In genomic region chr8:4267627-4268026, GRCm38 (mm10) we compare ENCODE assay signal across 10 mouse cellular contexts. TPM values are rescaled to one million over a fixed set of nuclear protein-coding genes. Genes with fewer than 3 reads are reported as not detected.
A peak's percentile ranks its signal among the peaks of the same experiment; 100 is the strongest.
DNase-seq lines count a peak whose midpoint lies in the region; ATAC-seq lines count a peak whose summit lies in the region.
"Had no signal": no experiment of that assay in that cellular context is flagged by ENCODE, and none has a peak within 500 bp of the region (broad histone marks: within the 10 kb centered on the region; RNA-seq: fewer than 3 reads in every experiment).

No protein-coding gene starts in this region.

- H3K27ac ChIP-seq in forebrain, embryonic 11.5 days (ENCODE audit: low read depth, low read length), result no peak overlapping the region
- H3K27ac ChIP-seq in forebrain, embryonic 10.5 days, result no peak overlapping the region
- H3K27ac ChIP-seq in liver, embryonic 12.5 days, result no peak overlapping the region
- H3K27ac ChIP-seq: heart, embryonic 15.5 days had no signal

- H3K27me3 ChIP-seq in forebrain, embryonic 11.5 days (ENCODE audit: control insufficient read depth, insufficient read depth, low read length), result no peaks in the 10 kb centered on the region
- no peaks in the 10 kb centered on the region for H3K27me3 ChIP-seq in forebrain, embryonic 10.5 days (ENCODE audit: poor library complexity, severe bottlenecking)
- no peaks in the 10 kb centered on the region for H3K27me3 ChIP-seq in liver, embryonic 12.5 days (replicated peaks)
- H3K27me3 ChIP-seq: heart, embryonic 15.5 days; Patski had no signal

- peak; percentile 71; the same call in 1 of the 2 replicates for ATAC-seq in forebrain, embryonic 11.5 days (replicated peaks; ENCODE audit: low FRiP score)
- peak; percentile 63; the same call in 1 of the 2 replicates for ATAC-seq in liver, embryonic 12.5 days
- ATAC-seq: Patski had no signal

- no peak overlapping the region for H3K9ac ChIP-seq in forebrain, embryonic 11.5 days (ENCODE audit: low read length)
- no peak overlapping the region for H3K9ac ChIP-seq in liver, embryonic 12.5 days
- H3K9ac ChIP-seq: heart, embryonic 15.5 days had no signal

- H3K9me3 ChIP-seq in forebrain, embryonic 11.5 days (ENCODE audit: control insufficient read depth, low read length), result no peaks in the 10 kb centered on the region
- H3K9me3 ChIP-seq in forebrain, embryonic 10.5 days, result no peaks in the 10 kb centered on the region
- H3K9me3 ChIP-seq in liver, embryonic 12.5 days (replicated peaks), result no peaks in the 10 kb centered on the region
- H3K9me3 ChIP-seq: heart, embryonic 15.5 days had no signal

- no peak overlapping the region for H3K4me2 ChIP-seq in forebrain, embryonic 11.5 days (ENCODE audit: low read depth, low read length, severe bottlenecking)
- no peak overlapping the region for H3K4me2 ChIP-seq in liver, embryonic 12.5 days
- H3K4me2 ChIP-seq: heart, embryonic 15.5 days had no signal

- 75% methylated on average over 15 of the region's 15 CpGs for WGBS in forebrain, embryonic 11.5 days
- WGBS in forebrain, embryonic 10.5 days, result 82% methylated on average over 15 of the region's 15 CpGs
- WGBS in liver, embryonic 12.5 days (ENCODE audit: insufficient replicate concordance), result 84% methylated on average over 15 of the region's 15 CpGs

- no peak overlapping the region for H3K4me3 ChIP-seq in forebrain, embryonic 11.5 days (ENCODE audit: low read depth, low read length)
- H3K4me3 ChIP-seq in forebrain, embryonic 10.5 days, result no peak overlapping the region
- H3K4me3 ChIP-seq in liver, embryonic 12.5 days, result no peak overlapping the region
- H3K4me3 ChIP-seq: heart, embryonic 15.5 days had no signal

- H3K36me3 ChIP-seq in forebrain, embryonic 11.5 days (ENCODE audit: control insufficient read depth, insufficient read depth, low read length), result peaks cover 13% of the 10 kb centered on the region
- H3K36me3 ChIP-seq in forebrain, embryonic 10.5 days (replicated peaks), result peaks cover 99% of the 10 kb centered on the region
- H3K36me3 ChIP-seq in liver, embryonic 12.5 days, result peaks cover 100% of the 10 kb centered on the region

- no peak for DNase-seq in forebrain, embryonic 11.5 days (ENCODE audit: low spot score)
- no peak for DNase-seq in forebrain, embryonic 10.5 days (ENCODE audit: extremely low spot score, low spot score)
- DNase-seq in thymus, postnatal 14 days, result peak; percentile 37
- no peak for DNase-seq in thymus, postnatal 36 days
- no peak for DNase-seq in frontal cortex, postnatal 10 days (ENCODE audit: low spot score in 2 of 2)
- DNase-seq in frontal cortex, postnatal 36 days (ENCODE audit: low spot score in 2 of 2), result no peak
- DNase-seq in layer of hippocampus, postnatal 36 days, result no peak

- no peaks in the 10 kb centered on the region for H3K4me1 ChIP-seq in forebrain, embryonic 11.5 days (replicated peaks; ENCODE audit: control insufficient read depth, insufficient read depth, low read length)
- H3K4me1 ChIP-seq in forebrain, embryonic 10.5 days, result no peaks in the 10 kb centered on the region
- no peaks in the 10 kb centered on the region for H3K4me1 ChIP-seq in liver, embryonic 12.5 days
- H3K4me1 ChIP-seq: heart, embryonic 15.5 days had no signal

RNA-seq across cellular contexts. Expression of gene Timm44, which starts 8.1 kb away (rescaled TPM):
- polyA plus RNA-seq in forebrain, embryonic 11.5 days (2014; fragmentation: Nextera tagmentation; extraction: Ambion mirVana), result 67.0 and 75.3 TPM in 2 replicates
- polyA plus RNA-seq in forebrain, embryonic 10.5 days (2016; fragmentation: Nextera tagmentation; extraction: Ambion mirVana), result 69.8 and 70.2 TPM in 2 replicates
- polyA plus RNA-seq in liver, embryonic 12.5 days (2016; fragmentation: Nextera tagmentation; extraction: Ambion mirVana), result 53.0 and 54.4 TPM in 2 replicates
- 10 to 100 TPM; 62.6 to 72.6 TPM for total RNA-seq in layer of hippocampus, postnatal 36 days (2021)

RNA-seq across cellular contexts. Expression of gene Ctxn1, which starts 8.6 kb away (rescaled TPM):
- 153 and 167 TPM in 2 replicates for polyA plus RNA-seq in forebrain, embryonic 11.5 days (2014; fragmentation: Nextera tagmentation; extraction: Ambion mirVana)
- 111 and 120 TPM in 2 replicates for polyA plus RNA-seq in forebrain, embryonic 10.5 days (2016; fragmentation: Nextera tagmentation; extraction: Ambion mirVana)
- polyA plus RNA-seq in liver, embryonic 12.5 days (2016; fragmentation: Nextera tagmentation; extraction: Ambion mirVana), result 5.5 and 7.1 TPM in 2 replicates
- 100 to 1,000 TPM; 500 to 555 TPM for total RNA-seq in layer of hippocampus, postnatal 36 days (2021)

RNA-seq across cellular contexts. Expression of gene Snapc2, which starts 14.7 kb away (rescaled TPM):
- polyA plus RNA-seq in forebrain, embryonic 11.5 days (2014; fragmentation: Nextera tagmentation; extraction: Ambion mirVana), result 64.4 and 77.5 TPM in 2 replicates
- polyA plus RNA-seq in forebrain, embryonic 10.5 days (2016; fragmentation: Nextera tagmentation; extraction: Ambion mirVana), result 64.0 and 64.7 TPM in 2 replicates
- polyA plus RNA-seq in liver, embryonic 12.5 days (2016; fragmentation: Nextera tagmentation; extraction: Ambion mirVana), result 26.3 and 27.2 TPM in 2 replicates
- total RNA-seq in layer of hippocampus, postnatal 36 days (2021), result 10 to 100 TPM; 22.3 to 26.2 TPM

RNA-seq across cellular contexts. Expression of gene Tgfbr3l, which starts 19.6 kb away (rescaled TPM):
- 3.3 and 4.0 TPM in 2 replicates for polyA plus RNA-seq in forebrain, embryonic 11.5 days (2014; fragmentation: Nextera tagmentation; extraction: Ambion mirVana)
- 2.5 and 4.1 TPM in 2 replicates for polyA plus RNA-seq in forebrain, embryonic 10.5 days (2016; fragmentation: Nextera tagmentation; extraction: Ambion mirVana)
- 1.3 and 1.4 TPM in 2 replicates for polyA plus RNA-seq in liver, embryonic 12.5 days (2016; fragmentation: Nextera tagmentation; extraction: Ambion mirVana)
- 10 to 100 TPM; 13.8 to 14.0 TPM for total RNA-seq in layer of hippocampus, postnatal 36 days (2021)

RNA-seq across cellular contexts. Expression of gene Gm49320, which starts 29.0 kb away (rescaled TPM):
- 0.88 and 0.90 TPM in 2 replicates for polyA plus RNA-seq in forebrain, embryonic 11.5 days (2014; fragmentation: Nextera tagmentation; extraction: Ambion mirVana)
- polyA plus RNA-seq in forebrain, embryonic 10.5 days (2016; fragmentation: Nextera tagmentation; extraction: Ambion mirVana), result 0.70 and 0.81 TPM in 2 replicates
- 0.18 and 0.43 TPM in 2 replicates for polyA plus RNA-seq in liver, embryonic 12.5 days (2016; fragmentation: Nextera tagmentation; extraction: Ambion mirVana)
- under 1 TPM; 0.15 to 0.68 TPM for total RNA-seq in layer of hippocampus, postnatal 36 days (2021)
- polyA plus RNA-seq: Patski had no signal

Comparison
In these comparisons a context has a peak if more than half of its experiments do, and no peak if none do; other contexts are left out.
1. RNA of gene Ctxn1, which starts 8.6 kb away (polyA plus RNA-seq): 153 to 167 TPM in forebrain, embryonic 11.5 days and 111 to 120 TPM in forebrain, embryonic 10.5 days; 5.5 to 7.1 TPM in liver, embryonic 12.5 days; every median in the first group is over 10 times any median in the second.